Mouse (Mus musculus) MEL (cell line): ENCODE results near the gene Rbfox3.

Source experiments
- CTCF ChIP-seq, 3 experiments: IDR thresholded peaks in 2 of 3; conservative IDR thresholded peaks in 1 of 3; 2 replicates each; pipeline ENCODE4 v1.5.1; 2011 to 2012; ENCODE audit warnings: low read length in 3 of 3, low read depth in 2 of 3, mild to moderate bottlenecking in 2 of 3, improper control_type of control experiment in 1 of 3, inconsistent platforms in 1 of 3, mixed read lengths in 1 of 3, moderate library complexity in 1 of 3; ENCODE audit not compliant: control insufficient read depth in 1 of 3, insufficient read depth in 1 of 3, poor library complexity in 1 of 3, severe bottlenecking in 1 of 3
- POLR2A ChIP-seq, 2 experiments: IDR thresholded peaks; 2 replicates each; pipeline ENCODE4 v1.6.1; 2011 to 2012; ENCODE audit warnings: low read length in 2 of 2, mild to moderate bottlenecking in 2 of 2, control low read depth in 1 of 2, improper control_type of control experiment in 1 of 2, low read depth in 1 of 2, moderate library complexity in 1 of 2; ENCODE audit not compliant: control insufficient read depth in 1 of 2, insufficient read depth in 1 of 2, poor library complexity in 1 of 2
- POLR2AphosphoS5 ChIP-seq: IDR thresholded peaks from 2 replicates; pipeline ENCODE4 v1.6.1; 2012; ENCODE audit warnings: low read depth, borderline replicate concordance, mild to moderate bottlenecking, inconsistent platforms, low read length, moderate library complexity, mixed read lengths
- RAD21 ChIP-seq: IDR thresholded peaks from 2 replicates; pipeline ENCODE4 v1.6.1; 2011; ENCODE audit warnings: mild to moderate bottlenecking, low read depth, low read length, improper control_type of control experiment
- SMC3 ChIP-seq: IDR thresholded peaks from 2 replicates; pipeline ENCODE4 v1.6.1; 2011; ENCODE audit warnings: low read depth, low read length, improper control_type of control experiment

- no peak for TF ChIP-seq POLR2AphosphoS5
- no peak for TF ChIP-seq CTCF (IDR thresholded peaks at IDR 0.05 in 2 of 3, conservative IDR thresholded peaks at IDR 0.05 in 1 of 3; ENCODE audit: control insufficient read depth in 1 of 3, insufficient read depth in 1 of 3, low read depth in 2 of 3, low read length in 3 of 3, poor library complexity in 1 of 3, severe bottlenecking in 1 of 3)
- no peak for TF ChIP-seq RAD21
- TF ChIP-seq POLR2A (IDR thresholded peaks at IDR 0.05; ENCODE audit: control insufficient read depth in 1 of 2, insufficient read depth in 1 of 2, low read depth in 1 of 2, low read length in 2 of 2, poor library complexity in 1 of 2), result no peak
- no peak for TF ChIP-seq SMC3
Measured at GRCm38 (mm10) chr11:118887206-118887605, 24.2 kb downstream of the Rbfox3 start.
